Mouse (Mus musculus) ZHBTc4 (cell line): ENCODE measurements at regions not wholly inside any gene's neighbourhood (a gene's known extent, or its start where the extent isn't known, plus 50 kb on each side); places are given as distances from the start of the nearest gene placed in this dataset.
A peak's percentile ranks its signal among the peaks of the same experiment; 100 is the strongest.

Experiments
- DNase-seq: peaks from one replicate; pipeline ENCODE4 v3.0.0-alpha.2; 2011; ENCODE audit warnings: low read depth, low spot score

- peak; percentile 88 for DNase-seq
Observed at GRCm38 (mm10) chr15:58718282-58718681, 170.8 kb upstream of the Gm49356 start.

GRCm38 (mm10) chr15:58719410-58719809 lies 169.7 kb upstream of the Gm49356 start:
- DNase-seq, result no peak

DNA sequence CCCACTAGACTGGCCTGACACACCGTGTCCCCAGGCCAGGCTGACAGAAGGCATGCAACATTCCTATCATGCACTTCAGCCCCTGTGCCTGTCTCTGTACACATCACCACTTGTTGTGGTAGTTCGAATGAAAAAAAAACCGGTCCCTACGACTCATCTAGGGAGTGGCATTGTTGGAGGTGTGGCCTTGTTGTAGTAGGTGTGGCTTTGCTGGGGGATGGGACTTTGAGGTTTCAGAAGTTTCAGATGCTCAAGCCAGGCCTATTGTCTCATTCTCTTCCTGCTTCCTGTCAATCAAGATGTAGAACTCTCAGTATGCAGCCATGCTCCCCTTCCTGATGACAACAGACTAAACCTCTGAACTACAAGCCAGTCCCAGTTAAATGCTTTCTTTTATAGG lies 162.1 kb upstream of the Gm49356 start:
- DNase-seq, result peak; percentile 64

- no peak for DNase-seq
Observed at GRCm38 (mm10) chr15:58728264-58728663, 160.8 kb upstream of the Gm49356 start.

GRCm38 (mm10) chr15:58730861-58731260 lies 158.2 kb upstream of the Gm49356 start:
- DNase-seq, result peak; percentile 66

DNA sequence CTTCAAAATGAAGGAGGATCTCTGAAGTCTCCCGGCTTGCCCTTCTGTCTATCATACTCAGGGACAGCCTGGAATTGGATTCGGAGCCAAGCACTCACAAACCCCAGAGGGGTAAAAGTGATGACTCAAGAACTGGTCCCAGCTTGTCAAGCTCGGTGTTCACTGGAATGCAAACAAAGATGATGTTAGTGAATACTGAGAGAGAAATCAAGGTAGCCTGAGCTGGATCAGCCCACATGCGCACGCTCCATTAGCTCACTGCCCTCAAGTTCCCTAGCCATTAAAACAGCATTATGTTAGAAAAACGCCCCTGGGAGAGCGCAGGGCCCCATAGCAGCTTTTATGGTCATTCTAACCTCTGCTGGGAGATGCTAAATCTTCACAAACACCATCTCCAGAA lies 157.8 kb upstream of the Gm49356 start:
- DNase-seq, result peak; percentile 49

DNA sequence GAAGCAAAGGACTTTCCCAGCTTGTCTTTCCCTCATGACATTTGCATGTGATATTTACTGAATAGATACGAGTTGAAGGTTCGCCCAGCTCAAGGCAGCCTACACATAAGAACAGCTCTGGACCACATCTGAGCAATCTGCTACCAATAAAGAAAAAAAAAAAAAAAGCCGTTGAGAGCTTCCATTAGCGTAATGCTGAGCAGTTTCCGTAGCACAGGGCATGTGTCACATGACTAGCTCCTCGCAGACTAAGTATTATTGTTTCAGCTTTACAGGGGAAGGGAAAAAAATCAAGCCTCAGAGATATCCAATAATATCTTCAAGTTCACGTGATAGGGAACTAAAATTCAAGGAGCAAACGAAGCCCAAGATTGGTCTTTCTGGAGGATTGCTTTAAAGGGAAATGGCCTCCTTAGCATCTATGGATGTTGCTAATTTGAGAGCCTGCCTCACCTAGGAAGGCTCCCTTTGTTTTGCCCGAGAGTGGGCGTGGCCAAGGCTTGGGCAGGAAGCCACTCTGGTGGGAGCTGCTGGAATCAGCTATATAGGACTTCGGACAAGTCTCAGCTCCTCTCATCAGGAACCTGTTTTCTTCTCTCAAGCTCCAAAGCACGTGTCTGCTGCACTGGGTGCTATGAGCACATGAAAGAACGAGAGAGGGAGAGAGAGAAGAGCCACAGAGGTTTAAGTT lies 157.0 kb upstream of the Gm49356 start:
- DNase-seq, result peak; percentile 76
